Mouse (Mus musculus): Measurements from ENCODE around the gene Iffo1.
"Not testable (repeated sequence)": the region's sequence is repeated elsewhere in the genome, so short reads cannot be mapped to it uniquely, and the experiment has no call there.

The Iffo1 gene

DNA sequence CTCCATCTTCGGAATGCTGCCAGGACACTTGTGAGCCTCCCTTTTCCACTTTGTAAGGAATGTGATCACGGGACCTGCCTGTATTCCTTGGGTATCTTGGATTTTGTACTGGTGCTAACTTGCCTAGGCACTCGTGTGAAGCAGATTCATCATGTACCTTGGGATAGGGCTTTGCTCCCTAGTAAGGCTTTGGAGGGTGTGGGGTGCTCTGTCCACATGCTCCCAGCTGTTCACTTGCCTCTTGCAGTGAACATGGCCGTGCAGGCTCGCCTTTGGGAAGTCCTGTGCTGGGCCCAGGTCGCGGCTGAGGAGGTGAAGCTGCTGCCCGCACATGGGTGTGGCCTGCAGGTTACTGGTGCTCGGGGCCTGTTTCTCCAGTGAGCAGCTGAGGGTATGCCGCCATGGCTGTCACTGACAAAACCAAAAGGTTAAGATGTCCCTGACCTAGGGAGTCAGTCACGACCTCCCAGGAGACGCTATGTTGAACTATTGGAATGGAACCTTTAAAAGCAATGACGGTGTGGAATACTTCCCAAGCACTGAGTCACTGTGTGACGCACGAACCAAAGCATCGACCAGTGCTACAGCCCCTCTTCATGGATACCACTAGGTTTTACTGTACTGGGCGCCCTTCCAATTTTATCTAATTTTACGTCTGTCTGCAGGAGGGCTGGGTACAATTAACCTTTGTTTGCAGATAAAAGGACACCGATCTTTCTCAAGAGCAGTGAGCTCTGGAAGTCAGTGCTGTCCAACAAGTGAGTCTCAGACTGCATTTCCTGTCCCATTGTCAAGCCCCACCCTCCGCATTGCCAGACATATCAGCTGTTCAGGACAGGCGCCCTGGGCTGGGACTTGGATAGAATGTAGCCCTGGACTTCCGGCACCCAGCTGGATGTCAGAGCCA lies 16.1 kb downstream of the Iffo1 start:
- in situ Hi-C loops (cut with MboI, MseI) = no loop called here

DNA sequence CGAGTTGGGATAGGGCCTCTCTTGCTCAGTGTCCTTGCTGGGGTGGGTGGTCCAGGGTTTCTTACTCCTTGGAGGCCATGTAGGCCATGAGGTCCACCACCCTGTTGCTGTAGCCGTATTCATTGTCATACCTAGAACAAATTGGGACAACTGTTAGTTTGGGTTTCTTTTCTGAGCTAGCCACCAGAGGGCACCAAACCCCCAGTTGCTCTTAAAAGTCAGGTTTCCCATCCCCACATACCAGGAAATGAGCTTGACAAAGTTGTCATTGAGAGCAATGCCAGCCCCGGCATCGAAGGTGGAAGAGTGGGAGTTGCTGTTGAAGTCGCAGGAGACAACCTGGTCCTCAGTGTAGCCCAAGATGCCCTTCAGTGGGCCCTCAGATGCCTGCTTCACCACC lies 16.9 kb downstream of the Iffo1 start:
- in situ Hi-C loops (cut with MboI, MseI) = not testable (repeated sequence)

DNA sequence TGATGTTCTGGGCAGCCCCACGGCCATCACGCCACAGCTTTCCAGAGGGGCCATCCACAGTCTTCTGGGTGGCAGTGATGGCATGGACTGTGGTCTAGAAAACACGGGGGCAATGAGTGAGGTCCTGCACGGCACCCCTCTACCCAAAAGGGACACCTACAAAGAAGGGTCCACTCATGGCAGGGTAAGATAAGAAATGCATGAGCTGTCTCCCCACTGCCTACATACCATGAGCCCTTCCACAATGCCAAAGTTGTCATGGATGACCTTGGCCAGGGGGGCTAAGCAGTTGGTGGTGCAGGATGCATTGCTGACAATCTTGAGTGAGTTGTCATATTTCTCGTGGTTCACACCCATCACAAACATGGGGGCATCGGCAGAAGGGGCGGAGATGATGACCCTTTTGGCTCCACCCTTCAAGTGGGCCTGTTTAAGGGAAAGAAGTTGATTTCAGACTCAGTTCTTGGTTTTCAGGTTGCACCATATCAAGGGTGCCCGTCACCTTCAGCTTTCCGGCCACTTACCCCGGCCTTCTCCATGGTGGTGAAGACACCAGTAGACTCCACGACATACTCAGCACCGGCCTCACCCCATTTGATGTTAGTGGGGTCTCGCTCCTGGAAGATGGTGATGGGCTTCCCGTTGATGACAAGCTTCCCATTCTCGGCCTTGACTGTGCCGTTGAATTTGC lies 17.7 kb downstream of the Iffo1 start:
- in situ Hi-C loops (cut with MboI, MseI) = not testable (repeated sequence)

DNA sequence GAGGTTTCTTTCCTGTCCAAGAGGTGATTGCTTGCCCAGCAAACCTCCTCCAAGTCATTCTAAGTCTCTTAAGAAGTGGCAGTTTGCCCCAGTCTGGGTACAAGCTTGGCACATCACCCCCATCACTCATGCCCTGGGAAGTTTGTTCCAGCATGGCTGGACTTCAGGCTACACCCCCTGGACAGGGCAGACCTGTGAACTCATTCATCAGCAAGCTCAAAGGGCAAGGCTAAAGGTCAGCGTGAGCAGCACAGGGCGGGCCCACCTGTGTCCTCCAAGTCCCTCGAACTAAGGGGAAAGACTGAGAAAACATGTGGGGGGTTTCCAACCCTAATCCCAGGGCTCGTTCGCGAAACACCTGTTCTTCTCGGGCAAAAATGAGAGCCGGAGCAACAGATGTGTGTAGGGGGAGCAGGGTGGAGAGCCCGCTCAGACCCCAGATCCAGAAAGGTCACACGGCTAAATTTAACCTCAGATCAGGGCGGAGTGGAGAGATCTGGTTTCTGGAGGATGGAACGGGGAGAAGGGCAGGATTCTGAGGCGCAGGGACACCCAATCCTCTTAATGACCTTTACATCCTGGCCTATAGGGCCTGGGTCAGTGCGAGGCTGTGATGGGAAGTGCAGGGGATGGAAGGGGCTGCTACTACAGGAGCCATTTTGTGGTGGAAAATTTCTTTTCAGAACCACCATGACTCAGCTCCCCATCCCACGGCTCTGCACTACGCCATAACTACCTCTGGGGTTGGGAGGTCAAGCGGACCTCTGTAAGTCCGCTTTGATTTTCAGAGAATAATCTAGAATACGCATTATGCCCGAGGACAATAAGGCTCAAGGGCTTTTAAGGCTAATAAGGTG lies 19.0 kb downstream of the Iffo1 start:
- in situ Hi-C loops (cut with MboI, MseI) = no loop called here

DNA sequence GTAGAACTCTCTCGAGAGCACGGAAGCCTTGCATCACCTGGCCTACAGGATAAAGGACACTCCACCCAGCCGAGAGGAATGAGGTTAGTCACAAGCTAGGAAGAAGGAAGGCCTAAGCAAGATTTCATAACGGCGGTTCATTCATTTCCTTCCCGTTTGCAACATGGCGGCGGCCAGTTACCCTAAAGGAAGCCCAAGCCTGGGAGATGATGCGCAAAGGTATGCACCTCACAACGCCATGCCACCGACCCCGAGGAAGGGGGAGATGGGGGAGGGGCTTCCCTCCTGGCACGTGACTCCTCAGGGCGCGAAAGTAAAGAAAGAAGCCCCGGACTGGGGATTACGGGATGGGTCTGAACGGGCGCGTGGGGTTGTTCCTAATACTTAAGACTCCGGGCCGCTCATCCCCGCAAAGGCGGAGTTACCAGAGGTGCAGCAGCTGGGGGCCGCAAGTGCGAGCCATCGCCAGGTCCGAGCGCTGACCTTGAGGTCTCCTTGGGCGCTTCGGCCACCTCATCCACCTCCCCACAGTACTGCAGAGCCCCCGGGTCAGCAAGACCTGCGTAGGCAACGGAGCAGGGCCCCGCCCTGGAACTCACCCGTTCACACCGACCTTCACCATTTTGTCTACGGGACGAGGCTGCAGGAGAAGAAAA lies 19.8 kb downstream of the Iffo1 start:
- in situ Hi-C loops (cut with MboI, MseI) = no loop called here

DNA sequence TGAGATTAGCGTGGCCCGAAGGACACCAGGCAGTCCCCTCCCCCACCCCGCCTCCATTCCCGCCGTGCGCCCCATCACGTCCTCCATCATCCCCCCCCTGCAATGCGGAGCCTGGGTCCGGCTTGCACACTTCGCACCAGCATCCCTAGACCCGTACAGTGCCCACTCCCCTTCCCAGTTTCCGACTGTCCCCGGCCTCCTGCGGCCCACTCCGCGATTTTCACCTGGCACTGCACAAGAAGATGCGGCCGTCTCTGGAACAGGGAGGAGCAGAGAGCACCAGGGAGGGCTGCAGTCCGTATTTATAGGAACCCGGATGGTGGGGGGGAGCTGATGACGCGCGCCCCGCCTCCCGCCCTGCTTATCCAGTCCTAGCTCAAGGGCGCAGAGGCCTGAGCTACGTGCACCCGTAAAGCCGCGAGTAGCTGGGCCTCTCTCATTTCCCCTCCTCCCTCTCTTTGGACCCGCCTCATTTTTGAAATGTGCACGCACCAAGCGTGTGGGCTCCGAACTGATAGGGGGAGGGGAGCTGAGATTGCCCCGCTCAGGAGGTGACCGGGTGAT lies 20.4 kb downstream of the Iffo1 start:
- in situ Hi-C loops (cut with MboI, MseI) = no loop called here

DNA sequence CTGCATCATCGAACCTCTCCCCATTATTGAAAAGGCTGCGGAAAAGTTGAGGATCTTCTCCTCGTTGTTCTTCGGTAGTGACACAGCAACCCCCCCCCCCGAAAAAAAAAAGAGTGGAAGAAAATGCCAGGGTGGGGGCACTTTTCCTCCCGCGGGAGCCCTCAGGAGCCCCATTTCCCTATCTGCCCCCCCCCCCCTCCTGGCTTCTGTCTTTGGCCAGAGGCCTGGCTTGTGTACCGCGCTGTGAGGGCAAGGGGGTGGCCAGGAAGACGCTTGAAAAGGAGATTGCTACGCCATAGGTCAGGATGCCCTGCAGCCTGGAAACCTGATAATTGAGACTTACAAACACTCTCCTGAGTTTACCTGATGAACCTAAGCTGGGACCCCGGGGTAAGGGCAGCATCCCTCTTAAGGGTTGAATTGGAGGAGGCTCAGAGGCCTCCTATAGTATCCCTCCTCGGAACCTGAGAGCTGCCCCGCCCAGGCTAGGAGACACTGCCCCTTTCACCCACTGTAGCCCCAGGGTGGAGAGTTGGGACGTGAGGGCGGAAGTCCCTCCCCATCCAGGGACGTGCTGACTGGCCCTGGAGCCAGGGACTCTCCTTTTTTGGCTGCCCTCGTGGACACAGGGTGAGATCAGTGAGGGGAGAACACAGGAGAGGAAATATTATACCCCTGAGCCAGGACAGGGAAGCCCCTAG lies 21.2 kb downstream of the Iffo1 start, which contains the start of gene Gapdh:
TSS of gene Gapdh (minus strand) at position 417 of the 701 bp plus-strand sequence.
- in situ Hi-C loops (cut with MboI, MseI) = no loop called here

DNA sequence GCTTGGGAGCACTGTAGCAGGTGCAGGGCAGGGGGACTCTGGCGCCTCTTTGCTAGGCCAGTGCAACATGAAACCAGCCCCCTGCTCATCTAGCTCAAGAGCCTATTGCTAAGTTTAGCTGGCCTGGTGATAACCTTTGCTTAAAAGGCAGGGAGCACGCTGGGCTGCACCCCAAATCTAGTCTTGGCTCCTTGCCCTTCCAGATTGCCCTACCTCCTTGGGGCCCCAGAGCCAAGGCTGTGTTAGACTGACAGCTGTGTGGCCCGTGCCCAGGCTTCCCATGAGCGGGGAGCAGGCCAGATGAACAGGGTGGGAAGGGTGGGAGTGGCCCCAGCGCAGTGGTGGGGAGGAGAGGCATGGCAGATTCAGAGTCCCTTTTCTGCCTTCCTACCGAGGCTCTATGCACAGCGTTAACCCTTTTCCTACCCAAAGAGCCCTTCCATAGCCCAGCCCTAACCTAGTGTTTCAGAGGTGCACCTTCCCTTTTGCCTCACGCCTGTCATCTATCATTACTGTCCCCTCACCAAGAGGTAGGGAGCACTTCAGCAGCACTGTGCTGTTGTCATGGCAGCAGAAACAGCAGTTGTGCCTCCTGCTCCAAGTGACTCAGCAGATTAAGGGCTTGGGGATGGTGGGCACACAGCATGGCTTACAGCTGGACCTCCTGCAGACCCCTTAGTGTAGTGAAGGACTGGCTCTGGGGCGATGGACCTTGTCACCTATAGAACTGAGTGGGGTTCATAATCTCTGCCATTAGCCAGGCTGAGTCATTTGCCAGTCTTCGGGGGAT lies 22.0 kb downstream of the Iffo1 start:
- in situ Hi-C loops (cut with MboI, MseI) = no loop called here

DNA sequence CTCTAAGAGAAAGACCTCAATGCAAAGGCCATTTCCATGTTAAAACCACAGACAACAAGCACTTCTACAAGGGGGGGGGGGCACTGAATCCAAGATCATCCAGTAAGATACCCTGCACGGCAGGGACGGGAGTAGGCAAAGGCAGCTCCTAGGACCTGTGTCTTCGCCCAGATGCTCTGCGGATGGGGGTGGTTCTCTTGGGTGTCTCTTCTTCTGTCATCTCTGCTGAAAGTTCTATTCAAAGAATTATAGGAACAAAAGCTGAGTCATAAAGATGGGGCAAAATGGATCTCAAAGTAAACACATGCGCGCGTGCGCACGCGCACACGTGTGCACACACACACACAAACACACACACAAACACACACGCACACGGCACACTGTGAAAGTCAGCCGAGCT lies 23.0 kb downstream of the Iffo1 start:
- in situ Hi-C loops (cut with MboI, MseI) = no loop called here

DNA sequence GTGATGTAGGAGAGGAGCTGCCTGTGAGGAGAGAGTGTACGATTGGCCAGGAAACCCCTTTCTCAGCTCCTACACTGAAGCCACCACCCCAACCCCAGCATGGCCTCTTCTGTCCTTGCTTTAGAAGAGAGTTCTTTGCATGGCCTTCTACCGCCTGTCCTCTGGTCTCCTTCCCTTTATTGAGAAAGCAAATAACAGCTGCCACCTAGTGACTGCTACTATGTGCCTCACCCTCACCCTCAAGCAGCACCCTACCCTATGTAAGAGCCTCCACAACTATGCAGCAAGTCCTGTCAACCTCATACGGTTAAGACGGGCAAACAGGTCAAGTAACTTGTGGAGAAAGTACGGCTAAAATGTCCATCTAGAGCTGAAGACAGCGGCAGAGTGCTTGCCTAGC lies 25.2 kb downstream of the Iffo1 start:
- in situ Hi-C loops (cut with MboI, MseI) = loop anchor here (5.0 kb wide), 1 partner anchor 48 kb away; no protein-coding TSS in a partner anchor

DNA sequence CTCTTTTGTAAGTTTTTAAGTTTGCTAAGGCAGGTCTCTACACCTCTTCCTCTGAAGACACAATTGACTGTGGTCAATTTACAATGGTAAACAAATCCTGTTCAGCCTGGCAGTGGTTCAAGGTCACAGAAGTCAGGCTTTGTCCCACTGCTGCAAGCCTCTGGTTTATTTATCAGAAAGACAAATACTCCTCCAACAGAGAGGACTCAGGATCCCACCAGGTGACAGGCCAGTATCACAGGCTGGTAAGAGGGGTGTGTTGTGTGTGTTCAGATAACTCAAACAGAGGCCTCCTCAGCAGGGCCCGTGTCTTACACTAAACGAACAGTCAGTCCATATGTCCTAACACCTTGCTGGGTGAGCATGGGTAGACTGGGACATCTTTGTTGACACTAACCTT lies 27.4 kb downstream of the Iffo1 start:
- in situ Hi-C loops (cut with MboI, MseI) = loop anchor here (5.0 kb wide), 1 partner anchor 50 kb away; no protein-coding TSS in a partner anchor

DNA sequence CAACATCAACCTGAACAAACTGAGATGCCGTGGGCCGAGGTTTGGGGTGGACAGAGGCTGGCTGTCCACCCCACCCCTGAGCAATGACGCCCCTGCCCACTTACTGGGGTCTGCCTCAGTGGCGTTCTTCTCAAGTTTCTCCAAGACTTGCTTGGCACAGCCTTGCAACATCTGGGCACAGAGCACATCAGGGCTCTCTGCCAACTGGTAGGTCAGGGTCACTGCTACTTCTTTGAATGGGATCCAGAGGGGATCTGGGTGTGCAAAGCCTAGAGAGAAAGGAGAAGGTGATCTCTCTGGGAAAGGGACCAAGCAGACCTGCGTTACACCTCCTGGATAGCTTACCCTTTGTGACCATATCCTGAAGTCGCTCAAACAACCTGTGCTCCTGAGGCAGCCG lies 28.2 kb downstream of the Iffo1 start:
- in situ Hi-C loops (cut with MboI, MseI) = loop anchor here (5.0 kb wide), 1 partner anchor 51 kb away; no protein-coding TSS in a partner anchor

DNA sequence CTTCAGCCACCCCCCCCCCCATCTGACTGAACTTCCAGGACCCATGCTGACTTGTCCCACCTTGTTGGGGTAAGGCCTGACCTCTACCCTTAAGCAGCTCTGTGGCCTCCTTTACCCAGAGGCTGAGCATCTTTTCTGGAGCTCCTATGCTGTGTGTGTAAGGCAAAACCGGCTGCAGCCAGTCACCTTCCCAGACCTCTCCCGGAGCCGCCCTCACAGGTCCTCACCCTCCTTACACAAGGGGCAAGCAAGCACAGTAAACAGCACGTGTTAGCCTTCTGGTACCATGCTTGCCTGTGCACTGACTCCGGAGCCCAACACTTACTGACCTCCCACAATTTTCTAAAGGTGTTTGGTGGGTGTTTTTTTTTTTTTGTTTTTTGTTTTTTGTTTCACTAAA lies 30.4 kb downstream of the Iffo1 start:
- in situ Hi-C loops (cut with MboI, MseI) = no loop called here

DNA sequence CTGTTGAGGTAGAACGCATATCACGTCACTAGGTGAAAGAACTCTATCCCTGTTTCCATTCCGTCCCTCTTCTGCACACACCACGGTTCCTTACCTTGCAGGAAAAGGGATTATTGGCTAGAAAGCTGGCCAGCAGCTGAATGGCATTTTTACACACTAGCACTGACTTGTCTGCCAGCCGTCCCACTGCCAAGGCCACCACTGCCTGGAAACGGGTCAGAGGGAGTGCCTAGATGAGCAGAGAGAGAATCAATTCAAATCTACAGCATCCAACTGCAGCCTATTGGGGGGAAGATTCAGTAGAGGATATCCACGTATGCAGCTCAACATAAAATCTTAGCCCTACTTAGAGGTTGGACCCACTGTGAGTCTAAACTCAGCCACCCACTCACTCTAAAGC lies 34.6 kb downstream of the Iffo1 start:
- in situ Hi-C loops (cut with MboI, MseI) = no loop called here

DNA sequence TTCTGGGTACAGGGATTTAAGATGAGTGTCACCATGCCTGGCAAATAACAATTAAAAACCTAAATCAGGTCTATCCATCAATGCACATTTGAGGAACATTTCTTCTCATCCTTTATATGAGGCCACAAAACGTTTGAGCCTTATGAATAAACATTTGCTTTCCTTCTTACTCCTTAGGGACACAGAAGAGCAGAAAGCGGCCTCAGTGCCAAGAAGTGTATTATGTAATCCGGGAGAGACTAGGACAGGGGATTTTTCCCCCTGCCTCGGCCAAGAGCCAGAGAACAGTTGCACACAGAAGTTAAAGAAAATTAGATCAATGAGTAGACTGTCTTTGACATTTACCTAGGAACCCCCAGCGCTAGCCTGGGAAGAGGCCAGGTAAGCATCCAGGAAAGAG lies 37.1 kb downstream of the Iffo1 start:
- in situ Hi-C loops (cut with MboI, MseI) = no loop called here

DNA sequence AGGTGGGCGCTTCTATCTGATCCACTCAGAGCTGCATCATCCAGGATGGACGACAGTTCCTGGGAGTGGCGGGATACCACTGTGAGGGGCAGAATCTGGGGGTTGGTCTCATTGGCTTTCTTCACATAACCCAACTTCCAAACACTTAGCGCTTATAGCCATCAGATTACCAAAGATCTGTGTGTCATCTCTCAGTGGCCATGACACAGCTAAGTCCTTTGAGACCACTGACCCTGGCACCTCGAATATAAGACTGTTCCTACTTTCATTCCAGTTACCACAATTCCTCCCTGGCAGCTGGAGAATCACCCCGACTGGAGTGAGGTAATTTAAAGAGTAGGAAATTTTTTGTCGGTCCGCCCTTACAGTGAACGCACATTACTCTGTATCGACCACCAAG lies 41.2 kb downstream of the Iffo1 start:
- in situ Hi-C loops (cut with MboI, MseI) = no loop called here

DNA sequence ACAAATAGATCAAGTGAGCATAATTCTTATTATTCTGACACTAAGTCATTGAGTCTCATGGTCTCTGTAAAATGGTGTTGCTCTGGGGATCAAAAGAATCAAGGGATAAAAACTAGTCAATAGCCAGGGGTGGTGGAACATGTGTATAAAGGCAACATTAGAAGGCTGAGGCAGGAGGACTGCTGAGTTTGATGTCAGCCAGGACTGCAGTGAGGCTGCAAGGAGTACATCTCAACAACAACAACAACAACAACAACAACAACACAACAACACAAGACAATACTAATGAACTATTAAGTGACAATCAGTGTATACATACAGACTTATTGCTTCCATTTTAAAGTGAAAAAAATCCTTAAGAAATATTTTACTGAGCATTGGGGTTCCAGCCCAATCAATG lies 45.8 kb downstream of the Iffo1 start:
- in situ Hi-C loops (cut with MboI, MseI) = no loop called here

DNA sequence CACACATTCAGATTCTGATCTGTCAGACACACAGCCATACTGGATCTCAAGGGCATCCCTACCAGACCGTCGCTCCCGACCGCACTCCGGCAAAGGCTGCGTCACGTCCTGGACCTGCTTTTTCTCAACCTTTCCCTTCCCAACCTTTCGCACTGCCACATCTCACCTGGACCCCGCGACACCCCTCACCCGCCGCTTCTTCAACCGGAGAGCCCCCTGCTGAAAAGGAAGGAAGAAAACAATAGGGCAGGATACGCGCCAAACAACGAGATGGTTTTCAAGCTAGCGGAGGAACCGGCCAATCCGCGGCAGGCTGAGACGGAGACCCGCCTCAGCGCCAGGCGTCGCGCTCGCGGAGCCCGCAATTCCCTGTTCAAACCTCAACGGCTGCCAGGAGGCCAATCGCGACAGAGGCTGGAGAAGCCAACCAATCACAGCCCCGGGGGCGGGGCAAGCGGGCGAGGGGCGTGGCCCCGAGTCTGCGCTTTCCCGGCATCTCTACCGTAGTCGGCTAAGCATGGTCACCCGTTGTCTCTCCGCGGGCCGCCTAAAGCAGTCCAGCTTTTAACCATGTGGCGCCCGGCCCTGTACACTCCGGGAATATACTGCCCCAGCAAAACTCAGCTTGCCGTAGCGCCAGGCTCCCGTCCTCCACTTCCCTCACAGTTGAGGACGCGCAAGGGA lies 46.4 kb downstream of the Iffo1 start, which contains the start of the genes Ncapd2 and Mrpl51:
TSS of gene Ncapd2 (minus strand) at position 370 of the 684 bp plus-strand sequence.
TSS of gene Mrpl51 (plus strand) at position 470 of the 684 bp plus-strand sequence.
- in situ Hi-C loops (cut with MboI, MseI) = no loop called here

All from T-helper 2 cell (primary cell).